Mouse (Mus musculus) liver, embryonic 16.5 days (tissue): ENCODE measurements around the gene Hc. TPM values are rescaled to one million over a fixed set of nuclear protein-coding genes. Genes with fewer than 3 reads are reported as not detected.

ENCODE experiments used
- ATAC-seq: fragments of 200-750 bp; cut with Nextera tagmentation; 2 replicates; pipeline ENCODE4 v1.8.0; 2017; ENCODE audit warnings: low read depth, mild to moderate bottlenecking, moderate number of reproducible peaks, moderate library complexity
- H3K27ac ChIP-seq: fragments of 300-500 bp; sonication (generic); 2 replicates; pipeline ENCODE4 v1.5.1; 2014; ENCODE audit warnings: mild to moderate bottlenecking, low read length
- H3K27me3 ChIP-seq: fragments of 300-500 bp; sonication (generic); 2 replicates; pipeline ENCODE4 v1.6.1; 2014; ENCODE audit warnings: low read depth, low read length, mixed read lengths; ENCODE audit not compliant: control insufficient read depth, insufficient read depth
- H3K36me3 ChIP-seq: fragments of 300-500 bp; sonication (generic); 2 replicates; pipeline ENCODE4 v1.6.1; 2014; ENCODE audit warnings: mild to moderate bottlenecking; ENCODE audit not compliant: control insufficient read depth, insufficient read depth
- H3K4me1 ChIP-seq: fragments of 300-500 bp; sonication (generic); 2 replicates; pipeline ENCODE4 v1.6.1; 2014; ENCODE audit warnings: low read depth, low read length, mixed read lengths; ENCODE audit not compliant: control insufficient read depth
- H3K4me2 ChIP-seq: fragments of 300-500 bp; sonication (generic); 2 replicates; pipeline ENCODE4 v1.6.1; 2014; ENCODE audit warnings: low read depth, low read length, mixed read lengths
- H3K4me3 ChIP-seq: fragments of 300-500 bp; sonication (generic); 2 replicates; pipeline ENCODE4 v1.5.1; 2014; ENCODE audit warnings: low read depth, mild to moderate bottlenecking, low read length
- H3K9ac ChIP-seq: fragments of 300-500 bp; sonication (generic); 2 replicates; pipeline ENCODE4 v1.6.1; 2014; ENCODE audit warnings: low read depth, low read length
- H3K9me3 ChIP-seq: fragments of 300-500 bp; sonication (generic); replicated peaks from 2 replicates; pipeline ENCODE4 v1.6.1; 2016; ENCODE audit warnings: low read length; ENCODE audit not compliant: control insufficient read depth
- WGBS: fragments of 180-500 bp; shearing (Covaris S2); extraction: QIAGEN DNeasy Blood & Tissue Kit; methylation state at CpG from one replicate; pipeline ENCODE4 v1.1.7; 2014; ENCODE audit not compliant: insufficient replicate concordance; 5-methylcytosine and 5-hydroxymethylcytosine counted together
- polyA plus RNA-seq: library from polyadenylated mRNA; unstranded; fragments of >200 nt; fragmentation: Nextera tagmentation; extraction: Ambion mirVana; gene quantifications from 2 replicates; pipeline ENCODE4 v1.2.1, GENCODE M21; 2015

Hc gene
- polyA plus RNA-seq, 1 experiment from 2014 or later = 72.4 TPM

DNA sequence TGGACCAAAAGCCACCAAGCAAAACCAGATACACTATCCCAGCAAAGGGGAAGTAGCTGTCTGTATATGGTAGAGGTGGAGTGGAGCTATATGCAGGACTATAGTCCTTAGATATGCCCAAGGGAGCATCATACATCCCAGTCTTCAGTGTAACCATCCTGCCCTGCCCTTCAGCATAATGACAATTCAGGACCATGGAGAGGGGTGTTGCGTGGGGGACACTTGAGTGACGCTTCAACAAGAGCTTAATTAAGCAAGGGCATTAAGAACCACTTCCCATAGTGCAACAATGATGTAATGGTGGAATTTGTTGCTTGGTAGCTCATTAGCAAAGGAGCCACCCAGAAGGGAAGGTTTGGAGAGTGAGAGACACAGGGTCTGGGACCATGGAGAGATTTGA is 112.6 kb downstream of the Hc start:
- Histone ChIP-seq H3K36me3 (no peaks in the 10 kb centered on the region), H3K4me3 (no peak overlapping the region), H3K9ac (no peak overlapping the region), H3K9me3 (no peaks in the 10 kb centered on the region), H3K27me3 (no peaks in the 10 kb centered on the region), H3K27ac (no peak overlapping the region), H3K4me1 (no peaks in the 10 kb centered on the region), H3K4me2 (no peak overlapping the region)
- ATAC-seq = no peak
- 29% methylated on average over 2 of the region's 2 CpGs for WGBS

DNA sequence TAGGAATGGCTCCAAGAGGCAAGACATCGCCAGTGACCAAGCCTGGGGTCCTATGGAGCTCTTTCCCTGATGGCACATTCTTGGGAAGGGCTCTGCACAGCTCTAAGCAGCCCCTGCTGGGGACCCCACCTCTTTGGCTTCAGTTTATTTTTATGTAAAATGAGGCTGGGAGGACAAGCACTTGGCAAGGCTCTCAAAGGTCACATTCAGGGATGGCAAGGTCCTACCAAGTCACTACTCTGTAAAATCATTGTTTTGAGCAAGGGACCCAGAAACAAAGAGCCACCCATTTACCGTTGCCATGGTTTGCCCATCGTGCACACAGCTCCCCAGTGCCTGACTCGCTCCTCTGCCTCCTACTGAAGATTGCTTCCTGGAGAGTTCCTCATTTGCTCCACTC is 115.2 kb downstream of the Hc start:
- H3K9me3 ChIP-seq = no peaks in the 10 kb centered on the region
- no peaks in the 10 kb centered on the region for H3K4me1 ChIP-seq
- H3K27me3 ChIP-seq = no peaks in the 10 kb centered on the region
- H3K4me3 ChIP-seq = no peak overlapping the region
- H3K27ac ChIP-seq = no peak overlapping the region
- ATAC-seq = no peak
- no peak overlapping the region for H3K4me2 ChIP-seq
- no peaks in the 10 kb centered on the region for H3K36me3 ChIP-seq
- H3K9ac ChIP-seq = no peak overlapping the region
- WGBS = 29% methylated on average over 4 of the region's 4 CpGs

DNA sequence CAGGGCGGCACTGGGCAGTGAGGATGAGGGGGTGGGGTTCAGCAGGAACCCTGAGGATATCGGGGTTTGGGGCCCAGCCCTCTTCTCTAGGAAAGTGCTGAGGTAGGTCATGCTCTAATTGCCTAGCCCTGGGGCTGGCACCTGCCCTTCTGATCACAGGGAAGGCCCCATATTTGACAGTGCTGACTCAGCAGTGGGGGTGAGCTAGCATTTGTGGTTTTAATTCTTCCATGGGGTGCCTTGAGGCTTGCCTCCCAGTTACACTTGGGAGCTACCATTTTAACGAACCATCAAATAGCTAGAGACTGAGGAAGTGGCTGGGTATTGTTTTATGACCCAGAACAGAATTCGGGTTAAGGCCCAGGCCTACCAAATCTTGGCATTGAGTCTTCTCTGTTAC is 115.7 kb downstream of the Hc start:
- 52% methylated on average over 4 of the region's 4 CpGs for WGBS
- no peaks in the 10 kb centered on the region for H3K4me1 ChIP-seq
- no peaks in the 10 kb centered on the region for H3K27me3 ChIP-seq
- H3K4me2 ChIP-seq = no peak overlapping the region
- no peak for ATAC-seq
- no peak overlapping the region for H3K9ac ChIP-seq
- no peaks in the 10 kb centered on the region for H3K9me3 ChIP-seq
- no peak overlapping the region for H3K27ac ChIP-seq
- no peak overlapping the region for H3K4me3 ChIP-seq
- no peaks in the 10 kb centered on the region for H3K36me3 ChIP-seq

DNA sequence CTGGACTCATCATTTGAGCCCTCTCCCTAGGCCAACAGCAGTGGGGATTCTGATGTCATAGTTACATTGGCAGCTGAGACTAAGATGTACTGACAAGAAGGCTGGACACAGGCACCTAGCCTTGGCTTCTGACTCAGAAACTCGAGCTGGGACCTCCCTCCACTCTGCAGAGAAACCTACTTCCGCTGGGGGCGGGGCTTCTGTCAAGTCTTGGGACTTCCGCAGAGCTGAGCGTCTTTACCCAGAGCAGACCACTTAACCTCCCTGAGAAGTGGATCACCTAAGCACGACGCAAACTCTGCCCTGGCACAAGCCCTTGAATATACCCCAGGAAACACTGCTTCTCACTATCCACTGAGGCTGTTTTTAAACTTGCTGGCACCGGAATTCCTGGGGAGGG is 116.5 kb downstream of the Hc start:
- Histone ChIP-seq H3K9ac (no peak overlapping the region), H3K4me3 (no peak overlapping the region), H3K4me2 (no peak overlapping the region), H3K4me1 (no peaks in the 10 kb centered on the region), H3K36me3 (no peaks in the 10 kb centered on the region), H3K27me3 (no peaks in the 10 kb centered on the region), H3K27ac (no peak overlapping the region), H3K9me3 (no peaks in the 10 kb centered on the region)
- WGBS = 8% methylated on average over 8 of the region's 8 CpGs
- no peak for ATAC-seq

DNA sequence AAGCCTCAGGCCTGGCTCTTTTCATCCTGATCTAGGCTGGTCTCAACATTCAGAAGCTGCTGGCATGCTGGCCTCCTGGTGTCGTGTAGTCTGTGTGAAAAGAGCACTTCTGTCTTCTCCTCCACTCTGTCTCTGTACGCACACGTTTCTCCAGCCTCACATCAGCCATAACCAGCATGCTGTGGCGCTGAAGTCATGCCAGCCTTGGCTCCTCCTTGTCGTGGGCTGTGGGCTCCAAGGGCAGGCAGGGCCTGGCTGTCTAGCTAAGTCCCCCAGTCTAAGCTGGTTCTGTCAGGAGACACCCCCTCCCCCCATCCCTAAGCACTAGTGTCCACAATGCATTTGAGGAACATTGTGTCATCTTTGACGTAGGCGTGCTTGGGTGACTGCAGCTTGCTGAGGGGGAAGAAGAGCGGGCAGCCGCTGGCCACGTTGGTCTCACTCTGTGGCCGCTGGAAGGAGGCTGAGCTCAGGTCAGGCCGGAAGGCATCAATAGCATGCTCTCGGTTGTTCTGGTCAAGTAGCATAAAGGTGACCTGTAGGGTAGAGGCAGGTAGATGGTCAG is 117.6 kb downstream of the Hc start:
- no peak overlapping the region for H3K9ac ChIP-seq

DNA sequence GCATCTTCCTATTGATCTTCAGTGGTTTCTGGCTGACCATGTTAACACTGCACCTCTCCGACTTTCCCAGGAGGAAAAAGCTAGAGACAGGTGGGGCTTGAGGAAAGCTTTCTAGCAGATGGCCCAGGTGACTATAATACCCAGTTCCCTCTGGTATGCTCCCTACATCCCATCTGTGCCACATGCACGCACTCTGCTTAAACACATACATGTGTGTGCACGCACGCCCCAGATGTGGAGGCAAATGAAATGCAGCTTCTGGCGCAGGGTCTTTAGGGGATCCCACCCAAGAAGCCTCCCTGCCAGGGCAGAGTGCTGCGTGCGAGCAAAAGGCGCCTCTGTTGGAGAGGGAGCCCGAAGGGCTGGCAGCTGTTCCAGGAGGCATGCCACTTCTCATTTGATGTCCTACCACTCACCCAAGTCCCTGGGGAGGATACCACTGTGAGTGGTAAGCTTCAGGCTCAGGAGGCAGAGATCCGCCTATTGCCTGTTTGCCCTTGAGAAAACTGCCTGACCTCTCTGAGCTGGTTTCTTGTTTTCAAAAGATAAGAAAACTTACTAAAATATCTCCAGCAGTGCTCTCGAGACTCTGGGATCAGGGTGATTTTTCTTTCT is 120.1 kb downstream of the Hc start:
- H3K4me1 ChIP-seq = no peaks in the 10 kb centered on the region

More for the DNA sequence above, 117.6 kb downstream of the Hc start:
- ATAC-seq = no peak
- 58% methylated on average over 13 of the region's 13 CpGs for WGBS
- Histone ChIP-seq H3K36me3 (no peaks in the 10 kb centered on the region), H3K27me3 (no peaks in the 10 kb centered on the region), H3K4me2 (no peak overlapping the region), H3K4me3 (no peak overlapping the region), H3K9me3 (no peaks in the 10 kb centered on the region), H3K4me1 (no peaks in the 10 kb centered on the region), H3K27ac (no peak overlapping the region)

DNA sequence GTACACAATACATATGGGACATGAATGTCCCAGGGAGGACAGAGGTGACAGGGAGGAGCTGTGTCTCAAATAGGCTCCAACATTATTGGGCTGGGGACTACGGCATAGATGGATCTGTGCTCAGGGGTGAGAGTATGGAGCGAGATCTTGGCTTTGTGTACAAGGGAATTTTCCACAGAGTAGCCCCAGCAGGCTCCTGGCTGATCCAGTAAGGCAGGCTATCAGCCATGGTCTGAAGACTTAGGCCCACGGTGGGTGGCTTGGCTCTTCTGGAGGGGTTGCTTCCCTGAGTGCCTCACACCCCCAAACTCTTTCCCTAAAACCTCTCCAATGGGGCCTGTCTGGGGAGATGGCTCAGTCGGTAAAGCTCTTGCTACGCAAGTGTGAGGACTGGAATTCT is 121.0 kb downstream of the Hc start:
- no peaks in the 10 kb centered on the region for H3K27me3 ChIP-seq
- H3K4me1 ChIP-seq = no peaks in the 10 kb centered on the region
- H3K36me3 ChIP-seq = no peaks in the 10 kb centered on the region
- no peak overlapping the region for H3K4me3 ChIP-seq
- no peak for ATAC-seq
- 67% methylated on average over 5 of the region's 5 CpGs for WGBS
- no peak overlapping the region for H3K9ac ChIP-seq
- no peaks in the 10 kb centered on the region for H3K9me3 ChIP-seq
- H3K4me2 ChIP-seq = no peak overlapping the region
- no peak overlapping the region for H3K27ac ChIP-seq

More for the DNA sequence above, 120.1 kb downstream of the Hc start:
- Histone ChIP-seq H3K4me3 (no peak overlapping the region), H3K27me3 (no peaks in the 10 kb centered on the region), H3K9ac (no peak overlapping the region), H3K4me2 (no peak overlapping the region), H3K27ac (no peak overlapping the region), H3K36me3 (no peaks in the 10 kb centered on the region), H3K9me3 (no peaks in the 10 kb centered on the region)
- no peak for ATAC-seq
- WGBS = 62% methylated on average over 11 of the region's 11 CpGs

DNA sequence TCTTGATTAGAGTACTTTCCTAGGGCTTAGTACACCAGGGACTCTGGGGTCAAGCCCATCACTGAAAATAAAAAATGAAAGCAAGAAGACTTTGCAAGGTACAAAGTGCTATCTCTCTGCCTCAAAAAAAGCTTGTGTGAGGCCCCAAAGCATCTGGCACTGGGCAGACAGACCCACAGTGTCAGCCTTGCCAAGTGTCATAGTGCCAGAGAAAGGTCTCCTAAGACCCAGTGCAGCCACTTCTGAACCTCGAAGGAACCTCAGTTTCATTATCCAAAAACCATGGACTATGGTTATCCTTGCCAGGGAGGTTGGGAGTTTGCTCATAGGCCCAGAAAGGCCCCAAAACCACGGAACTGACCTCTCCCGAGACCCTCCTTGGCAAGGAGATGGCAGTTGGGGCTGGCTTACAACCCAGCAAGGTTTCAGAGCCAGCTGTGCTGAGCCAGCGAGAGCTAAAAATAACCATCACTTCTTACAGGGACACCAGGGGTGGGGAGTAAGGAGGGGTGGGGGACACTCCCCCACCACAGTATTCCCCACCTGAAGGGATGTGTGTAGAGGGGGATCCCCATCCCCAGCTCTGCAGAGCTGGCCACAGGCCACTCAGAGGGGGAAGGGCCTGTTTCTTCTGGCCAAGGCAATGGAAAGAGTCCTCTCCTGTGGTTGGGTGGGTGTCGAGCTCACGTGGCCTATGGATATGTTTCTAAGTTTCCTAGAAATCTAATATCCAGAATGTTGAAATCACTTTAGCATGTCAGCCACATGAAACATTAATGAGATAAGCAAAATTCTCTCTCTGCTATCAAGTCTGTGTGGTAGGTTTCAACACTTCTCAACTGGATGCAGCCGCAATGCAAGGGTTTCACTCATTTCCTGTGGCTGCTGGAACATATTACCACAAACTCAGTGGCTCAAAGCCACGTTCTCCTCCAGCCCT is 122.7 kb downstream of the Hc start:
- 21% methylated on average over 8 of the region's 8 CpGs for WGBS
- H3K4me2 ChIP-seq = no peak overlapping the region

DNA sequence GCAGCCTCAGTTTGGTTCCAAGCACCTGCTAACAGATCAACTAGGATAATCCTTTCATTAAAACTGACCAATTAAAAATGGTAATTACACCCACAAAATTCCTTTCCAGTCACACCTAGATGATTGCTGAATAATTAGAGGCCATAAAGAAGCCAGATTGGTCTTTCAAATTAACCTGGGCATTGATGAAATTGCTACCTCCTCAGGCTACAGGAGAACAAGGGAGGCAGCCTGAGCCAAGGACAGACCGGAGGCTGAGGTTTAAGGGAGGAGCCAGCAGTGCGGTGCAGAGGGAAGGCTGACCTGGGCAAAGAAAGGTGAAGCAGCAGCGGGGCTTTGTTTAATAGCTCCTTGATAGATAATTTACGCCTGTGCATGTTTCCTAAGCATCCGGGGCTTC is 123.8 kb downstream of the Hc start:
- H3K9me3 ChIP-seq = no peaks in the 10 kb centered on the region
- H3K27ac ChIP-seq = no peak overlapping the region
- no peak overlapping the region for H3K4me3 ChIP-seq
- H3K27me3 ChIP-seq = no peaks in the 10 kb centered on the region
- H3K4me1 ChIP-seq = no peaks in the 10 kb centered on the region
- 28% methylated on average over 5 of the region's 5 CpGs for WGBS
- no peak overlapping the region for H3K9ac ChIP-seq
- no peak overlapping the region for H3K4me2 ChIP-seq
- H3K36me3 ChIP-seq = no peaks in the 10 kb centered on the region
- ATAC-seq = no peak

More for the DNA sequence above, 122.7 kb downstream of the Hc start:
- Histone ChIP-seq H3K36me3 (no peaks in the 10 kb centered on the region), H3K4me1 (no peaks in the 10 kb centered on the region), H3K9me3 (no peaks in the 10 kb centered on the region), H3K9ac (no peak overlapping the region), H3K27me3 (no peaks in the 10 kb centered on the region), H3K4me3 (no peak overlapping the region), H3K27ac (no peak overlapping the region)
- no peak for ATAC-seq
